Mouse (Mus musculus): ENCODE measurements around the gene Krt14. TPM values are rescaled to one million over a fixed set of nuclear protein-coding genes. Genes with fewer than 3 reads are reported as not detected.
"Not testable (repeated sequence)": the region's sequence is repeated elsewhere in the genome, so short reads cannot be mapped to it uniquely, and the experiment has no call there.

The Krt14 gene
- polyA plus RNA-seq (2015; fragmentation: Nextera tagmentation; extraction: Ambion mirVana) = 5.0 and 7.8 TPM in 2 replicates

GRCm38 (mm10) chr11:100207498-100207897, at the start of gene Krt14:
Krt14 (minus strand) TSS chr11:100207548.
- no peak within 1 kb of the TSS for H3K4me3 ChIP-seq (ENCODE audit: low read length)
- H3K9ac ChIP-seq (ENCODE audit: low read length) = no peak within 1 kb of the TSS
- no peaks in the 10 kb centered on the region for H3K9me3 ChIP-seq (replicated peaks; ENCODE audit: control insufficient read depth, low read length)
- no peaks in the 10 kb centered on the region for H3K4me1 ChIP-seq (ENCODE audit: control insufficient read depth, insufficient read depth, low read length)
- peaks cover 5% of the 10 kb centered on the region for H3K27me3 ChIP-seq (ENCODE audit: control insufficient read depth, insufficient read depth, low read length)
- no peak within 1 kb of the TSS for H3K4me2 ChIP-seq (ENCODE audit: low read depth, low read length)
- H3K36me3 ChIP-seq (ENCODE audit: control insufficient read depth, insufficient read depth) = no peaks in the 10 kb centered on the region
- ATAC-seq (replicated peaks; ENCODE audit: extremely low read depth, insufficient read depth, low FRiP score) = no peak
- H3K27ac ChIP-seq (ENCODE audit: low read length) = no peak within 1 kb of the TSS
- WGBS = 78% methylated on average over 8 of the region's 8 CpGs

- no peaks in the 10 kb centered on the region for H3K27me3 ChIP-seq (ENCODE audit: control insufficient read depth, insufficient read depth, low read length)
- ATAC-seq (replicated peaks; ENCODE audit: extremely low read depth, insufficient read depth, low FRiP score) = no peak
- H3K4me2 ChIP-seq (ENCODE audit: low read depth, low read length) = no peak overlapping the region
- H3K9ac ChIP-seq (ENCODE audit: low read length) = no peak overlapping the region
- WGBS = 84% methylated on average over 6 of the region's 6 CpGs
- no peaks in the 10 kb centered on the region for H3K4me1 ChIP-seq (ENCODE audit: control insufficient read depth, insufficient read depth, low read length)
- H3K36me3 ChIP-seq (ENCODE audit: control insufficient read depth, insufficient read depth) = no peaks in the 10 kb centered on the region
- H3K9me3 ChIP-seq (replicated peaks; ENCODE audit: control insufficient read depth, low read length) = no peaks in the 10 kb centered on the region
- H3K27ac ChIP-seq (ENCODE audit: low read length) = no peak overlapping the region
- no peak overlapping the region for H3K4me3 ChIP-seq (ENCODE audit: low read length)
Observed at GRCm38 (mm10) chr11:100255514-100255913, 48.2 kb upstream of the Krt14 start.

GRCm38 (mm10) chr11:100254360-100255090, 47.2 kb upstream of the Krt14 start:
- ATAC-seq (replicated peaks; ENCODE audit: extremely low read depth, insufficient read depth, low FRiP score) = no peak
- Histone ChIP-seq H3K4me1 (ENCODE audit: control insufficient read depth, insufficient read depth, low read length) (no peaks in the 10 kb centered on the region), H3K27me3 (ENCODE audit: control insufficient read depth, insufficient read depth, low read length) (no peaks in the 10 kb centered on the region), H3K9ac (ENCODE audit: low read length) (no peak overlapping the region), H3K36me3 (ENCODE audit: control insufficient read depth, insufficient read depth) (no peaks in the 10 kb centered on the region), H3K27ac (ENCODE audit: low read length) (no peak overlapping the region), H3K4me2 (ENCODE audit: low read depth, low read length) (no peak overlapping the region), H3K4me3 (ENCODE audit: low read length) (no peak overlapping the region), H3K9me3 (replicated peaks; ENCODE audit: control insufficient read depth, low read length) (no peaks in the 10 kb centered on the region)
- 53% methylated on average over 5 of the region's 5 CpGs for WGBS

GRCm38 (mm10) chr11:100248852-100249465, 41.6 kb upstream of the Krt14 start, which contains the start of gene Krt16:
Krt16 (minus strand) TSS chr11:100248902.
- no peaks in the 10 kb centered on the region for H3K36me3 ChIP-seq (ENCODE audit: control insufficient read depth, insufficient read depth)
- WGBS = 68% methylated on average over 7 of the region's 7 CpGs
- no peak within 1 kb of the TSS for H3K27ac ChIP-seq (ENCODE audit: low read length)
- ATAC-seq (replicated peaks; ENCODE audit: extremely low read depth, insufficient read depth, low FRiP score) = no peak
- H3K9me3 ChIP-seq (replicated peaks; ENCODE audit: control insufficient read depth, low read length) = no peaks in the 10 kb centered on the region
- H3K27me3 ChIP-seq (ENCODE audit: control insufficient read depth, insufficient read depth, low read length) = no peaks in the 10 kb centered on the region
- no peak within 1 kb of the TSS for H3K4me2 ChIP-seq (ENCODE audit: low read depth, low read length)
- no peak within 1 kb of the TSS for H3K9ac ChIP-seq (ENCODE audit: low read length)
- no peaks in the 10 kb centered on the region for H3K4me1 ChIP-seq (ENCODE audit: control insufficient read depth, insufficient read depth, low read length)
- H3K4me3 ChIP-seq (ENCODE audit: low read length) = no peak within 1 kb of the TSS

GRCm38 (mm10) chr11:100246471-100246870, 39.1 kb upstream of the Krt14 start:
- not testable (repeated sequence) for H3K9ac ChIP-seq (ENCODE audit: low read length); H3K4me3 ChIP-seq (ENCODE audit: low read length); H3K27me3 ChIP-seq (ENCODE audit: control insufficient read depth, insufficient read depth, low read length); H3K4me1 ChIP-seq (ENCODE audit: control insufficient read depth, insufficient read depth, low read length); H3K36me3 ChIP-seq (ENCODE audit: control insufficient read depth, insufficient read depth); H3K9me3 ChIP-seq (replicated peaks; ENCODE audit: control insufficient read depth, low read length); ATAC-seq (replicated peaks; ENCODE audit: extremely low read depth, insufficient read depth, low FRiP score); H3K27ac ChIP-seq (ENCODE audit: low read length); H3K4me2 ChIP-seq (ENCODE audit: low read depth, low read length)
- 60% methylated on average over 7 of the region's 7 CpGs for WGBS

- H3K4me2 ChIP-seq (ENCODE audit: low read depth, low read length); H3K36me3 ChIP-seq (ENCODE audit: control insufficient read depth, insufficient read depth): not testable (repeated sequence)
- 85% methylated on average over 4 of the region's 4 CpGs for WGBS
Observed at GRCm38 (mm10) chr11:100240272-100240671, 32.9 kb upstream of the Krt14 start.

GRCm38 (mm10) chr11:100221741-100222140, 14.4 kb upstream of the Krt14 start:
- H3K9me3 ChIP-seq (replicated peaks; ENCODE audit: control insufficient read depth, low read length) = 0 out of 2 replicates have a peak, but pooled peaks cover 4% of the 10 kb centered on the region
- no peaks in the 10 kb centered on the region for H3K27me3 ChIP-seq (ENCODE audit: control insufficient read depth, insufficient read depth, low read length)
- H3K4me1 ChIP-seq (ENCODE audit: control insufficient read depth, insufficient read depth, low read length) = no peaks in the 10 kb centered on the region
- no peak overlapping the region for H3K4me3 ChIP-seq (ENCODE audit: low read length)
- no peak overlapping the region for H3K27ac ChIP-seq (ENCODE audit: low read length)
- 63% methylated on average over 8 of the region's 8 CpGs for WGBS
- no peak overlapping the region for H3K4me2 ChIP-seq (ENCODE audit: low read depth, low read length)
- no peak for ATAC-seq (replicated peaks; ENCODE audit: extremely low read depth, insufficient read depth, low FRiP score)
- H3K9ac ChIP-seq (ENCODE audit: low read length) = no peak overlapping the region
- no peaks in the 10 kb centered on the region for H3K36me3 ChIP-seq (ENCODE audit: control insufficient read depth, insufficient read depth)

More at GRCm38 (mm10) chr11:100240272-100240671, 32.9 kb upstream of the Krt14 start:
- not testable (repeated sequence) for H3K27ac ChIP-seq (ENCODE audit: low read length); ATAC-seq (replicated peaks; ENCODE audit: extremely low read depth, insufficient read depth, low FRiP score); H3K4me1 ChIP-seq (ENCODE audit: control insufficient read depth, insufficient read depth, low read length); H3K9me3 ChIP-seq (replicated peaks; ENCODE audit: control insufficient read depth, low read length); H3K27me3 ChIP-seq (ENCODE audit: control insufficient read depth, insufficient read depth, low read length); H3K4me3 ChIP-seq (ENCODE audit: low read length); H3K9ac ChIP-seq (ENCODE audit: low read length)

GRCm38 (mm10) chr11:100219304-100219703, 12.0 kb upstream of the Krt14 start:
- no peak overlapping the region for H3K4me3 ChIP-seq (ENCODE audit: low read length)
- H3K9ac ChIP-seq (ENCODE audit: low read length) = no peak overlapping the region
- H3K4me2 ChIP-seq (ENCODE audit: low read depth, low read length) = no peak overlapping the region
- no peak overlapping the region for H3K27ac ChIP-seq (ENCODE audit: low read length)
- no peak for ATAC-seq (replicated peaks; ENCODE audit: extremely low read depth, insufficient read depth, low FRiP score)
- no peaks in the 10 kb centered on the region for H3K9me3 ChIP-seq (replicated peaks; ENCODE audit: control insufficient read depth, low read length)
- H3K27me3 ChIP-seq (ENCODE audit: control insufficient read depth, insufficient read depth, low read length) = no peaks in the 10 kb centered on the region
- no peaks in the 10 kb centered on the region for H3K4me1 ChIP-seq (ENCODE audit: control insufficient read depth, insufficient read depth, low read length)
- no peaks in the 10 kb centered on the region for H3K36me3 ChIP-seq (ENCODE audit: control insufficient read depth, insufficient read depth)
- WGBS = 78% methylated on average over 4 of the region's 4 CpGs

GRCm38 (mm10) chr11:100208542-100208941, 1.2 kb upstream of the Krt14 start:
- no peak overlapping the region for H3K27ac ChIP-seq (ENCODE audit: low read length)
- no peak overlapping the region for H3K4me3 ChIP-seq (ENCODE audit: low read length)
- H3K27me3 ChIP-seq (ENCODE audit: control insufficient read depth, insufficient read depth, low read length) = peaks cover 5% of the 10 kb centered on the region
- no peak for ATAC-seq (replicated peaks; ENCODE audit: extremely low read depth, insufficient read depth, low FRiP score)
- no peak overlapping the region for H3K4me2 ChIP-seq (ENCODE audit: low read depth, low read length)
- H3K36me3 ChIP-seq (ENCODE audit: control insufficient read depth, insufficient read depth) = no peaks in the 10 kb centered on the region
- no peaks in the 10 kb centered on the region for H3K9me3 ChIP-seq (replicated peaks; ENCODE audit: control insufficient read depth, low read length)
- no peaks in the 10 kb centered on the region for H3K4me1 ChIP-seq (ENCODE audit: control insufficient read depth, insufficient read depth, low read length)
- no peak overlapping the region for H3K9ac ChIP-seq (ENCODE audit: low read length)
- 20% methylated on average over 6 of the region's 6 CpGs for WGBS

Measured in heart, embryonic 16.5 days (tissue).